Mouse (Mus musculus): ENCODE measurements at regions not wholly inside any gene's neighbourhood (a gene's known extent, or its start where the extent isn't known, plus 50 kb on each side); places are given as distances from the start of the nearest gene placed in this dataset.

DNA sequence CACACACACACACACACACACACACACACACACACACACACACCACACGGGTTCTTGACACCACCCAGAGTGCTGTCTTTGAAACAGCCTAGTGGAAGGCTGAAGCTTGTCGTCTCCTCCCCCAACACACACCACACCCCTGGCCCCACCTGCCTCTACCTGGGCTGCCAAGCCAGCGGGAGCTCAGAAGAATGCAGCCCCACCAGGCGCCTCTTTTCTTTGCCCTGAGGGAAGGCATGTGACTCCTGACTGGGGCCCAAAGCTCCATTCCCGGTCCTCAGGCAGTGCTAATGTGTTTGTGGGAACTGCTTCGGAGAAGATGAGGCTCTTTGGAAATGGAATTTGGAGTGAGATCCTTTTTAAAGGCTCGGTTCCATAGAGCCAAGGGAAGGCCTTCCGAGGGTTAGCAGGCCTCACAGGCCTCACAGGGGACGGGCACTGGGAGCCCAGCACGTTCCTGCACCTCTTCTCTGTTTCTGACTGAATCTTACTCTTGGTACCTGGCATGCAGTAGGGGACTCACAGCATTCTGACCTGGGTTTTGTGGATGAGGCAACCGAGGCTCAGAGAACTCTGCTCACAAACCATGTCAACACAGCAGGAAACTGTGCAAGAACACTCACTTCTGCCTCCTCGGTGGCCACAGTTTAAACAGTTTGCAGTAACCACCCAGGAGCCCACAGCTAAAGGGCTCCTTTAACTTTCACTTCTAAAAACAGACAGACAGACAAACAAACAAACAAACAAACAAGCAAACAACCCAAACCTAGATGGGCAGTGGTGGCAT, 106.4 kb downstream of the Cd24a start:
- TF ChIP-seq CTCF (IDR thresholded peaks at IDR 0.05; ENCODE audit: control insufficient read depth, insufficient read depth, insufficient replicate concordance, low read depth, low read length) (no peak), POLR2A (IDR thresholded peaks at IDR 0.05; ENCODE audit: control insufficient read depth, low read depth, low read length) (no peak)
